Mouse (Mus musculus) cerebellum, postnatal 25 days (tissue): ENCODE data around the gene Gm47959.
A peak's percentile ranks its signal among the peaks of the same experiment; 100 is the strongest.

Source experiments
- DNase-seq, 2 experiments: peaks; one replicate each; pipeline ENCODE4 v3.0.0; 2021; ENCODE audit warnings: mixed read lengths in 2 of 2

Gene Gm47959

DNA sequence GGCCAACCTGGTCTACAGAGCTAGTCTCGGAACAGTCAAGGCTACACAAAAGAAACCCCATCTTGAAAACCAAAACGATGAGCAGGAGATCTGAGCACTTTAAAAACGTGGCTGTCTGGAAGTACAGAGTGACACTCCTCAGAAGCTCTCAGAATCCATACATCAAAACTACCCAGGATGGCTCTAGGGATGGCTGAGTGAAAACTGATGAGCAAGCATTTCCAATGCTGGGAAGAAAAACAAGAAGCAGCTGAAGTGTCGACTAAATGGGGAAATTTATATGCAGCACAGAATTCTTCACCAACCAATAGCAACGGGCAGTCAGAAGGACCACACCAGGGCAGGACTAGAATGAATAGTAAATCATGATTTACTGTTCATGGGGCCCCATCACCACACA is 34.2 kb downstream of the Gm47959 start:
- DNase-seq = no peak

DNA sequence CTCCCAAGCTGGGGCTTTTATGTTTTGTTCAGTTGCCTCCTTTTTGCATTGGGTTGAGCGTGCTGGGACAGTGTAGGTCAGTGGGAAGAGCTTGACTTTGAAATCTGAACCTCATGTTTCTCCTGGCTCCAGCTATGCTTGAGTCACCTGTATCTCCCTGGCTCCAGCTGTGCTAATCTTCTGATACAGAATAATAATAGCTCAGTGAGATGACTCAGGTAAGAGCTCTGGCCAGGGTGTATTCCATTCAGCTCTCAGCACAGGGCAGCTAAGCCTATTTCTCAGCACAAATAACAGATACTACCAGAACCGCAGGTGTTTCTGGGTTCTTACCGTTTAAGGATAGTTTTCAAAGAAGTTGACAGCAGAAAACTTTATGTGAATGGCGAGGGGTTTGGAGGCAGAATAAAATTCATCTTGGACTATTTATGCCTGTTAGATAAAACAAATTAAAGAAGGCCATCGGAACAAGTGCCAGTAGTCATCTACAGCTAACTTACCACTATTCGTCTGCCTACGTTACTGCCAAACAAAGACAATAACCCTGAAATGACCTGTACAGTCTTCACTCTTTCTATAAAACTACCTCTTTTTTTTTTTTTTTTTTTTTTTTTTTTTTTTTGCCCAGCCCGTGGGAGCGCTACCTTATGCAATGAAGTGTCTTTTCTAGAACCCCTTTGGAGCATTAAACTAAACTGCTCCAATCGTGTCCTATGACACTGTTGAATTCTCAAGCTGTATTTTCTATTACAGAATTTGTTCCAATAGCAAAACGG is 36.7 kb downstream of the Gm47959 start:
- DNase-seq = no peak

DNA sequence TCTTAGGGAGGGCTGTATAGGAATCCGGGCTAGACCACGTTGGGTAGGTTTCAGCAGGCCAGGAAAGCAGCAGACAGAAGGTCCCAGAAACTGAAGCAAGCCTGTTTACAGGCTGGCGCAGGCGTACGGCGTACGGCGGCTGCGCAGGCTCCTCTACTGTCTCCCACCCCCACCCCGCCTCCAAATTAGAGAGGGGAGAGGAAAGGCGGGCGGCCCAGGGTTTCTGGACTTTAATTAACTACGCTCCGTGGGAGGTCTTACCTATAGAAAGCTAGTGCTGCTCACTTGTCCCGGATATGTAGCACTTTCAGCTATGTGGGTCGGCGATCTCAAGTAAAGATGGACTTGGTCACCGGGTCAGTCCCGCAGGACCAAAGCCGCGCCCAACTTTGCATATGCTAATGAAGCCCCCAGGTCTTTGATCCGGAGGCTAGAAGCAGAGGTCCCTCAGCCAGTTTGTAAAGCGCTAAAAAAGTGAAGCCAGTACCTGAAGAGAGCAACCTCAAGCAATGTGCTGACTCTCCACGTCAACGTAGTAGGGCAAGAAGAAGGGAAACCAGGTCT is 37.8 kb downstream of the Gm47959 start, which contains the start of gene Slc19a3:
TSS of gene Slc19a3 (minus strand) at position 340 of the 564 bp plus-strand sequence.
- peak; percentile 39 to 56 for DNase-seq

DNA sequence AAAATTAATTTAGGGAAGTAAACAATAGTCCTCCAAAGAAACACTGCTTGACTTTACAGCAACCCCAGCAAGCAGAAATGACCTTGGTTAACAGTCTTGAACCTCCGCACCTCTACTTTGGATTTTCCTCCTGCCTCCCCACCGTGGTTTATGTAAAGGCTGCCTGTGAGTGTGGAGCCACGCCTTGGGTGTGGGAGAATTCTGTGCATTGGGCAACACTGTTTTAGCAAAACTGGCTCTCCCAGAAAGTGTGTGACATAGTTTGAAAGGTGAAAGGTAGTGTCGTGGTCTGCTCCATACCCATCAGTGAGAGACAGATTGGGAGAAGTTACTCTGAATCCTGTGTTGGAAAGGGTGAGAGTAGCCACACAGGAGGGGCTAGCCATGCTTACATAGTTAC is 38.7 kb downstream of the Gm47959 start:
- DNase-seq = no peak

DNA sequence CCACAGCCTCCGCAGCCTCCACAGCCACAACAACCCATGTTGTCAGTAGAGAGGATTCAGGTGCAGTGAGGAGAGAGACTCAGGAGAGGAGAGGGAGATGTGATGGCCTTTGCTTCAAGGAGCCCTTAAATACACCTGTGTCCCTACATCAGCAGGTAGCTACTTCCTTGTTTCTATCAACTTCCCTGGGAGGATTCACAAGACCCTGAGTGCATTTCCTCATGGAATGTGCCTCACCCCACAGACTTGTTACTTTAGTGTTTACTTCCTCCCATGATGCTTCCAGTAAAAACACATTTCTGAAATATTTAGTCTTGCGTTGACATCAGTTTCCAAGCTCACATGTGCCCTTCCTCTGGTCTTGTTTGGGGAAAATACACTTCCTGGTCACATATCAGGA is 42.0 kb downstream of the Gm47959 start, which contains the start of gene Krtap28-10:
TSS of gene Krtap28-10 (minus strand) at position 101 of the 400 bp plus-strand sequence.
- no peak for DNase-seq

DNA sequence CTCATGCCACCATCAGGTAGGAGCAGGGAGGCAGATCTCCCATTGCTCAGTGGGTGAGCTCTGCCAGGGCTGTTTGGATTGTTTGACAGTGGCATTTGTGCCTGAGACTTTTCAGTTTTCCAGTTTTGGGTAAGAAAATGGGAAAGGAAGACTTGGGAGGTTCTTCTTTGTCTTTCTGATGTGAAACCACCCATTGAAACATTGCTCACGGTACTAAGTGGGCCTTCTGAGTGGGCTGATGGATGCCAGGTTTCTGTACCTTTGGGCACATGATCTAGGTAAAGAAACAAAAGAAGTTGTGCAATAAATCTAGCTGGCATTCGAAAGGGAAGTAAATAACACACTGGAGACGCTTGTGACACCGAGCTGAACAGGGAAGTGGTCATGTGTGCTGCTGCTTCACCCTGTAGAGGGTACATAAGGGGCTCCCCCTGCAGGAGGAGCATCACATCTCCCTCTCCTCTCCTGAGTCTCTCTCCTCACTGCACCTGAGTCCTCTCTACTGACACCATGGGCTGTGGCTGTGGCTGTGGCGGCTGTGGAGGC is 44.6 kb downstream of the Gm47959 start, which contains the start of gene Gm47969:
TSS of gene Gm47969 (plus strand) at position 51 of the 546 bp plus-strand sequence.
- DNase-seq = no peak
